Comparison of ENCODE assay signal across 8 mouse cellular contexts in genomic region chr6:119478560-119479342, GRCm38 (mm10). TPM values are rescaled to one million over a fixed set of nuclear protein-coding genes. Genes with fewer than 3 reads are reported as not detected.
A peak's percentile ranks its signal among the peaks of the same experiment; 100 is the strongest.
DNase-seq lines count a peak whose midpoint lies in the region; ATAC-seq lines count a peak whose summit lies in the region.

No protein-coding gene starts in this region.

- H3K9ac ChIP-seq in intestine, embryonic 16.5 days (ENCODE audit: low read depth, low read length), result peak overlapping the region; percentile 94
- peak overlapping the region; percentile 98 for H3K9ac ChIP-seq in midbrain, embryonic 11.5 days (ENCODE audit: low read length)

- no peaks in the 10 kb centered on the region for H3K36me3 ChIP-seq in intestine, embryonic 16.5 days (ENCODE audit: control insufficient read depth, insufficient read depth, low read length)
- no peaks in the 10 kb centered on the region for H3K36me3 ChIP-seq in midbrain, embryonic 11.5 days (ENCODE audit: control insufficient read depth, insufficient read depth, low read length)

- under 1% methylated on average over 49 of the region's 49 CpGs for WGBS in intestine, embryonic 16.5 days
- 2% methylated on average over 47 of the region's 49 CpGs for WGBS in midbrain, embryonic 11.5 days

- H3K4me1 ChIP-seq in intestine, embryonic 16.5 days (ENCODE audit: control insufficient read depth, insufficient read depth, low read length), result peaks cover 22% of the 10 kb centered on the region
- peaks cover 24% of the 10 kb centered on the region for H3K4me1 ChIP-seq in midbrain, embryonic 11.5 days (ENCODE audit: control insufficient read depth, insufficient read depth, low read length)

- H3K4me2 ChIP-seq in intestine, embryonic 16.5 days (ENCODE audit: low read depth, low read length), result peak overlapping the region; percentile 69
- H3K4me2 ChIP-seq in midbrain, embryonic 11.5 days, result peak overlapping the region; percentile 99

- peak; percentile 71 for DNase-seq in adrenal gland, adult 8-10 months
- DNase-seq in embryo, embryonic 9.5 days (ENCODE audit: extremely low spot score), result peak; percentile 90
- peak; percentile 81 to 92 for DNase-seq in gastrocnemius, postnatal 4 days (ENCODE audit: low spot score in 2 of 2)
- peak; percentile 91 for DNase-seq in left cerebral cortex, postnatal 4 days
- peak; percentile 99 for DNase-seq in midbrain, embryonic 11.5 days (ENCODE audit: low spot score, missing footprints)
- peak; percentile 87 for DNase-seq in right cerebral cortex, postnatal 4 days
- peak; percentile 91 for DNase-seq in yolk sac, embryonic 10.5 days (ENCODE audit: low spot score)

- H3K27me3 ChIP-seq in intestine, embryonic 16.5 days (replicated peaks; ENCODE audit: control insufficient read depth, insufficient read depth, low read length), result no peaks in the 10 kb centered on the region
- H3K27me3 ChIP-seq in midbrain, embryonic 11.5 days (ENCODE audit: control insufficient read depth, insufficient read depth, low read length), result no peaks in the 10 kb centered on the region

- H3K27ac ChIP-seq in intestine, embryonic 16.5 days (ENCODE audit: low read length), result peak overlapping the region; percentile 98
- peak overlapping the region; percentile 98 for H3K27ac ChIP-seq in midbrain, embryonic 11.5 days (ENCODE audit: low read depth, low read length)

- intact Hi-C loops in left cerebral cortex, postnatal 4 days (cut with DNase I), result no loop called here

- no peaks in the 10 kb centered on the region for H3K9me3 ChIP-seq in intestine, embryonic 16.5 days (ENCODE audit: control insufficient read depth, low read length)
- no peaks in the 10 kb centered on the region for H3K9me3 ChIP-seq in midbrain, embryonic 11.5 days (ENCODE audit: control insufficient read depth, low read length)

- ATAC-seq in intestine, embryonic 16.5 days, result peak; percentile 92
- ATAC-seq in midbrain, embryonic 11.5 days (ENCODE audit: low FRiP score), result peak; percentile 93

- peak overlapping the region; percentile 59 for H3K4me3 ChIP-seq in intestine, embryonic 16.5 days (ENCODE audit: low read length)
- peak overlapping the region; percentile 95 for H3K4me3 ChIP-seq in midbrain, embryonic 11.5 days (ENCODE audit: low read depth, low read length)

RNA-seq across cellular contexts. Expression of gene Fbxl14, which starts 0.7 kb away (rescaled TPM):
- 10 to 100 TPM; 35.2 to 38.8 (median 36.3) TPM for total RNA-seq in adrenal gland, adult 8-10 months (2022)
- 10 to 100 TPM; 18.4 to 19.5 TPM for total RNA-seq in gastrocnemius, postnatal 4 days (2021)
- polyA plus RNA-seq in intestine, embryonic 16.5 days (2015; fragmentation: Nextera tagmentation; extraction: Ambion mirVana), result 3.7 and 4.1 TPM in 2 replicates
- 10 to 100 TPM; 28.0 to 28.5 TPM for total RNA-seq in left cerebral cortex, postnatal 4 days (2021)
- 5.7 and 6.6 TPM in 2 replicates for polyA plus RNA-seq in midbrain, embryonic 11.5 days (2014; fragmentation: Nextera tagmentation; extraction: Ambion mirVana)

Comparison
In these comparisons a context has a peak if more than half of its experiments do, and no peak if none do; other contexts are left out.
1. Peak in every context shown above with its lines: DNase-seq, ATAC-seq, H3K4me3 ChIP-seq and H3K27ac ChIP-seq.